Mouse (Mus musculus) MEL (cell line): ENCODE data around the gene Prr5l. TPM values are rescaled to one million over a fixed set of nuclear protein-coding genes. Genes with fewer than 3 reads are reported as not detected.

Experiments
- DNase-seq: peaks from one replicate; pipeline ENCODE4 v3.0.0; 2011; ENCODE audit warnings: low read depth, low spot score
- H3K27ac ChIP-seq: 2 replicates; pipeline ENCODE4 v1.5.1; 2012; ENCODE audit warnings: low read depth, mild to moderate bottlenecking, control low read depth, low read length, moderate library complexity; ENCODE audit not compliant: control insufficient read depth
- H3K27me3 ChIP-seq, 2 experiments: fragments of 150-350 bp in 1 of 2; sonication (generic) in 1 of 2; 2 replicates each; pipeline ENCODE4 v1.6.1; 2012; ENCODE audit warnings: low read length in 2 of 2, mild to moderate bottlenecking in 2 of 2, improper control_type of control experiment in 1 of 2, moderate library complexity in 1 of 2; ENCODE audit not compliant: insufficient read depth in 2 of 2, control insufficient read depth in 1 of 2
- H3K36me3 ChIP-seq, 2 experiments: 2 replicates each; pipeline ENCODE4 v1.6.1; 2012 to 2014; ENCODE audit warnings: low read length in 2 of 2, improper control_type of control experiment in 1 of 2, inconsistent platforms in 1 of 2, mild to moderate bottlenecking in 1 of 2; ENCODE audit not compliant: insufficient read depth in 2 of 2, control insufficient read depth in 1 of 2
- H3K4me1 ChIP-seq, 2 experiments: fragments of 150-350 bp in 1 of 2; sonication (generic) in 1 of 2; 2 replicates each; pipeline ENCODE4 v1.6.1; 2012; ENCODE audit warnings: low read length in 2 of 2, improper control_type of control experiment in 1 of 2, mild to moderate bottlenecking in 1 of 2; ENCODE audit not compliant: insufficient read depth in 2 of 2, control insufficient read depth in 1 of 2
- H3K4me3 ChIP-seq, 2 experiments: fragments of 150-350 bp in 1 of 2; sonication (generic) in 1 of 2; 2 replicates each; pipeline ENCODE4 v1.5.1; 2012; ENCODE audit warnings: low read depth in 2 of 2, low read length in 2 of 2, mild to moderate bottlenecking in 2 of 2, moderate library complexity in 2 of 2, control low read depth in 1 of 2, improper control_type of control experiment in 1 of 2; ENCODE audit not compliant: control insufficient read depth in 1 of 2, insufficient read depth in 1 of 2
- H3K79me2 ChIP-seq: 2 replicates; pipeline ENCODE4 v1.6.1; 2012; ENCODE audit warnings: mild to moderate bottlenecking, low read length, moderate library complexity; ENCODE audit not compliant: control insufficient read depth, poor library complexity, insufficient read depth
- H3K9ac ChIP-seq: 2 replicates; pipeline ENCODE4 v1.6.1; 2012; ENCODE audit warnings: low read depth, mild to moderate bottlenecking, control low read depth, low read length, moderate library complexity; ENCODE audit not compliant: control insufficient read depth, poor library complexity, severe bottlenecking
- H3K9me3 ChIP-seq: fragments of 150-350 bp; sonication (generic); replicated peaks from 2 replicates; pipeline ENCODE4 v1.6.1; 2012; ENCODE audit warnings: mild to moderate bottlenecking, low read length, improper control_type of control experiment, moderate library complexity; ENCODE audit not compliant: insufficient read depth
- CHD2 ChIP-seq: IDR thresholded peaks from 2 replicates; pipeline ENCODE4 v1.6.1; 2011; ENCODE audit warnings: low read length, improper control_type of control experiment
- GATA1 ChIP-seq: IDR thresholded peaks from 2 replicates; pipeline ENCODE4 v1.6.1; 2011; ENCODE audit warnings: low read depth, low read length, improper control_type of control experiment
- MAFK ChIP-seq: IDR thresholded peaks from 2 replicates; pipeline ENCODE4 v1.6.1; 2011; ENCODE audit warnings: low read depth, mild to moderate bottlenecking, low read length, improper control_type of control experiment, borderline replicate concordance
- MAX ChIP-seq: IDR thresholded peaks from 2 replicates; pipeline ENCODE4 v1.6.1; 2011; ENCODE audit warnings: low read length, improper control_type of control experiment
- MAZ ChIP-seq: IDR thresholded peaks from 2 replicates; pipeline ENCODE4 v1.6.1; 2012; ENCODE audit warnings: low read depth, mild to moderate bottlenecking, inconsistent platforms, low read length, improper control_type of control experiment
- MXI1 ChIP-seq: IDR thresholded peaks from 2 replicates; pipeline ENCODE4 v1.6.1; 2011; ENCODE audit warnings: mild to moderate bottlenecking, low read depth, low read length, improper control_type of control experiment
- MYB ChIP-seq: IDR thresholded peaks from 2 replicates; pipeline ENCODE4 v1.6.1; 2011; ENCODE audit warnings: mild to moderate bottlenecking, low read depth, low read length, improper control_type of control experiment
- MYC ChIP-seq: IDR thresholded peaks from 2 replicates; pipeline ENCODE4 v1.6.1; 2011; ENCODE audit warnings: low read depth, mild to moderate bottlenecking, low read length, improper control_type of control experiment, moderate library complexity
- NRF1 ChIP-seq: IDR thresholded peaks from 2 replicates; pipeline ENCODE4 v1.6.1; 2014; ENCODE audit warnings: low read depth, mild to moderate bottlenecking, inconsistent platforms, low read length, improper control_type of control experiment, moderate library complexity; ENCODE audit not compliant: poor library complexity, insufficient read depth, severe bottlenecking
- POLR2AphosphoS2 ChIP-seq: IDR thresholded peaks from 2 replicates; pipeline ENCODE4 v1.6.1; 2011; ENCODE audit warnings: low read length, improper control_type of control experiment
- TAL1 ChIP-seq: IDR thresholded peaks from 2 replicates; pipeline ENCODE4 v1.6.1; 2012; ENCODE audit warnings: mild to moderate bottlenecking, inconsistent platforms, low read length, moderate library complexity, mixed read lengths
- TBP ChIP-seq: IDR thresholded peaks from 2 replicates; pipeline ENCODE4 v1.8.0; 2011; ENCODE audit warnings: low read depth, low read length, improper control_type of control experiment
- UBTF ChIP-seq: IDR thresholded peaks from 2 replicates; pipeline ENCODE4 v1.6.1; 2012; ENCODE audit warnings: low read depth, mild to moderate bottlenecking, inconsistent platforms, low read length, improper control_type of control experiment, moderate library complexity, borderline replicate concordance; ENCODE audit not compliant: insufficient read depth
- ZKSCAN1 ChIP-seq: IDR thresholded peaks from 2 replicates; pipeline ENCODE4 v1.6.1; 2012; ENCODE audit warnings: low read depth, mild to moderate bottlenecking, inconsistent platforms, low read length, improper control_type of control experiment, moderate library complexity
- ZMIZ1 ChIP-seq: IDR thresholded peaks from 2 replicates; pipeline ENCODE4 v1.6.1; 2012; ENCODE audit warnings: low read depth, mild to moderate bottlenecking, inconsistent platforms, low read length, improper control_type of control experiment, moderate library complexity
- polyA plus RNA-seq, 2 experiments: library from polyadenylated mRNA; stranded (reverse) in 1 of 2; unstranded in 1 of 2; fragments of >175 nt in 1 of 2; fragments of >200 nt in 1 of 2; gene quantifications; 2 replicates each; pipeline versions ENCODE4 v1.2.1 to v1.2.4; 2012; ENCODE audit warnings: low replicate concordance in 2 of 2, low read depth in 1 of 2; ENCODE audit not compliant: insufficient read length in 2 of 2, insufficient read depth in 1 of 2, missing spikeins in 1 of 2
- total RNA-seq: library from RNA; depleted of rRNA; stranded (reverse); fragments of 300-350 nt; gene quantifications from 2 replicates; pipeline ENCODE4 v1.2.3, GENCODE M21; 2012

Prr5l gene
- total and polyA plus RNA-seq, 3 experiments: 0.04 TPM; not detected in 2

DNA sequence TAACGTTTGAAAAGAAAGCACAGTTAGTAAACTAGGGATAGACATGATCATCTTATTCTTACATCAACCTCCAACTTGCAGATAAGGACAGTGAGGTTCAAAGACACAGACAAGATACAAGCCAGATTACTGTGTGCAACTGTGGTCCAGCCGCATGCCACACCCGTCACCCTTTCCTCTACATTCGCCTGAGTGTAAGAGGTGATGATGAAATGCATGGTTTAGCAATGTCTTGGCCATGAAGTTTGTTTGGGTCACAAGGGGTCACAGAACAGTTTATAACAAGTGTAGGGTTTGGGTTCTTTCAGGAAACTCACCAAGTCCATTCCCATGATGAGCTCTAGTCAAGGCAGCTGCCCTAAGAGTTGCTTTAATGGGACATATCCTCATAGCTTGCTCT lies 14.1 kb downstream of the Prr5l start:
- TF ChIP-seq NRF1 (no peak), MYB (no peak), POLR2AphosphoS2 (no peak), MXI1 (no peak), MYC (no peak)
- H3K9me3 ChIP-seq: no peaks in the 10 kb centered on the region
- no peaks in the 10 kb centered on the region for H3K36me3 ChIP-seq
- H3K79me2 ChIP-seq: no peaks in the 10 kb centered on the region
- H3K9ac ChIP-seq: no peak overlapping the region
- no peak overlapping the region for H3K27ac ChIP-seq
- H3K27me3 ChIP-seq: peaks cover 0 to 2% of the 10 kb centered on the region in 2 experiments
- H3K4me1 ChIP-seq: no peaks in the 10 kb centered on the region
- H3K4me3 ChIP-seq: no peak overlapping the region
- no peak for DNase-seq

DNA sequence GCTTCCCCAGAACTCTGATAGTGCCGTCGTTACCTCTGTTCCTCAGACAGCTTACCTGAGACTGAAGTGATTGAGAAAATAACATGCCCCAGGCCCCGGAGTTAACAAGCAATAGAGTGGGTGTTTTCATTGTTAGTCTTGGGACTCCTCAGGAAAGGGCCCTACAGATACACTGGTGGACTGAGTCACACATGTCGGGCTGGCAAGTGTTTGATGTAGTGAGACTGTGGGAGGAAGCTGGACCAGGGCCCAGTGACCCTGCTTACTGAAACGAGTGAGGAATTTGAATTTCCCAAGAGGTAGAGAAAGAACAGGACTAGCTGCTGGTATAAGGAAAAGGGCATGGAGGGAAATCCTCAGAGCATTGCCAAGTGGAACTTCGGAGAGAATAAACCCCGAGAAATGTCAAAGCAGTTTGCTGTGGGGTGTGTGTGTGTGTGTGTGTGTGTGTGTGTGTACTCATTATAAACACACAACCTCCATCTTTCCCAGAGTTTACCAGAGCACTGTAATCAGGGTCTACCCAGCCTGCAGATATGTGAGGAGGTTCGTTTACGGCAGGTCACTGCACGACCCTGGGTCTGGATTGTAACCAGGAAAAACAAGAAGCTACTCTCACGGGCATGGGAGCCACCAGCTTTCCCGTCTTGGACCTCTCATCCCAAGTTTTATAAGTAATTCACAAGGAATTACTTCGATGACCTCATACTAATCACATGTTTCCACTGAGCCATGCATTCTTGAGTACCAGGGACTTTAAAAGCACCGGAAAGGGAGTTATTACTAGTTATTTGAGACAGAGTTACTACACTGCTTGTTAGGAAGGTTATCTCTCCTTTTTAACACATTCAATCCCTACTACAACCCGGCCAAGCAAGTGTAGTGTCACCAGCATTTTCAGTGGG lies 20.4 kb downstream of the Prr5l start:
- DNase-seq: no peak

GRCm38 (mm10) chr2:101860920-101861485 lies 21.8 kb downstream of the Prr5l start:
- Histone ChIP-seq H3K79me2 (no peaks in the 10 kb centered on the region), H3K4me3 (no peak overlapping the region), H3K27ac (no peak overlapping the region), H3K27me3 (peaks cover 6 to 12% of the 10 kb centered on the region in 2 experiments; a peak in 3 of 4 replicates), H3K4me1 (no peaks in the 10 kb centered on the region), H3K9me3 (no peaks in the 10 kb centered on the region), H3K36me3 (no peaks in the 10 kb centered on the region), H3K9ac (no peak overlapping the region)
- no peak for DNase-seq
- no peak for TF ChIP-seq UBTF

More for the DNA sequence above, 20.4 kb downstream of the Prr5l start:
- Histone ChIP-seq H3K27ac (no peak overlapping the region), H3K36me3 (no peaks in the 10 kb centered on the region), H3K4me3 (no peak overlapping the region), H3K4me1 (no peaks in the 10 kb centered on the region), H3K79me2 (no peaks in the 10 kb centered on the region), H3K9me3 (no peaks in the 10 kb centered on the region)
- TF ChIP-seq TAL1: no peak
- no peak for TF ChIP-seq GATA1
- no peak for TF ChIP-seq CHD2
- no peak for TF ChIP-seq TBP
- TF ChIP-seq ZKSCAN1: no peak
- no peak for TF ChIP-seq MYB
- no peak for TF ChIP-seq MXI1
- no peak for TF ChIP-seq MAX
- TF ChIP-seq ZMIZ1: no peak
- no peak for TF ChIP-seq MAZ
- no peak for TF ChIP-seq POLR2AphosphoS2
- no peak for TF ChIP-seq MAFK
- TF ChIP-seq, all 39 proteins: peak for 0
- Histone ChIP-seq H3K9ac (no peak overlapping the region), H3K27me3 (peaks cover 6 to 12% of the 10 kb centered on the region in 2 experiments)
